Mouse (Mus musculus) megakaryocyte-erythroid progenitor cell, adult 5-6 weeks (primary cell): Measurements from ENCODE around the gene Sox18. TPM values are rescaled to one million over a fixed set of nuclear protein-coding genes. Genes with fewer than 3 reads are reported as not detected.

Experiments
- ATAC-seq: replicated peaks from 2 replicates; pipeline ENCODE4 v1.8.0; 2016; ENCODE audit warnings: mild to moderate bottlenecking, inconsistent platforms; ENCODE audit not compliant: severe bottlenecking, poor library complexity, low FRiP score, low TSS enrichment
- total RNA-seq, 2 experiments: library from RNA; stranded (forward) in 1 of 2; stranded (reverse) in 1 of 2; fragments of 200-1000, 215-1000 nt in 1 of 2; fragments of >200 nt in 1 of 2; fragmentation: Nextera tagmentation in 1 of 2; gene quantifications; 2 replicates each; pipeline ENCODE4 v1.2.3; 2014 to 2017

The Sox18 gene
- total RNA-seq, 2 experiments from 2014 or later = not detected

DNA sequence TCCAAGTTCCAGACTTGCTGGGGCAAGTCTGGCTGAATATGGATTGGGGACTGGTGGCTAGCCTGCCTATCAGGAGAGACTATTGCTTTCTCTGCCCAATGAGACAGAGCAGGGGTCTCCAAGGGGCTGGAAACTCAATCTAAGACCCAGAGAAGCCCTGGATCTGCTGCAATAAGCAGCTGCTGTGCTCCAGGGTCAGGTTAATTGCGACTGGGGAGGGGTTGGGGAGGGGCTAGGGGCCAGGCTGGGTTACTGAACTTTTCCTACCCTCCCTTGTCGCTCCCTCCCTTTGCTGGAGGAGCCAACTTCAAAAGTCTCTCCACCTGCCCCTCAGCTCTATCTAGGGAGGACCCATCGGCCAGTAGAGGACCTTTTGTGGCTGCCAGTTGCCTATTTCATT, 14.7 kb downstream of the Sox18 start, which contains the start of gene Gm29797:
Gene Gm29797, plus strand, starts transcription at position 301 of the 400 bp plus-strand sequence.
- ATAC-seq = no peak

DNA sequence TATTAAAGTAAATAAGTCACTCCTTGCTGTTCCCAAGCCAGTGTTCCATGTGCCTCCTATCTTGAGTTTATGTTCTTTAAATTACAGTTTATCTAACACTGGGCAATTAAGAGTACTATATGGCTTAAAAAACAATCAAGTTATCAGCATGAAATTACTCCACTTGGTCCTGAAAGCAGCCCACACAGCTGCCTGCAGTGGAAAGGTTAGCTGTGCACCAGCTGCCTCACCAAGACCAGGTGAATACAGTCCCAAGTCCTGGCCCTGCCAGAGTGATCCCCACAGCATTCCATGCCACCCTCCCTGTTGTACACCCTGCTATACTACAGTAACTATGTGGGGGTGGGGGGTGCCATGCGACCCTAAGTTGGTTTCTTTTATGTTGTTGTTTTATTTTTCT, 17.9 kb downstream of the Sox18 start:
- ATAC-seq = no peak

GRCm38 (mm10) chr2:181653065-181653464, 18.4 kb downstream of the Sox18 start:
- ATAC-seq = no peak

DNA sequence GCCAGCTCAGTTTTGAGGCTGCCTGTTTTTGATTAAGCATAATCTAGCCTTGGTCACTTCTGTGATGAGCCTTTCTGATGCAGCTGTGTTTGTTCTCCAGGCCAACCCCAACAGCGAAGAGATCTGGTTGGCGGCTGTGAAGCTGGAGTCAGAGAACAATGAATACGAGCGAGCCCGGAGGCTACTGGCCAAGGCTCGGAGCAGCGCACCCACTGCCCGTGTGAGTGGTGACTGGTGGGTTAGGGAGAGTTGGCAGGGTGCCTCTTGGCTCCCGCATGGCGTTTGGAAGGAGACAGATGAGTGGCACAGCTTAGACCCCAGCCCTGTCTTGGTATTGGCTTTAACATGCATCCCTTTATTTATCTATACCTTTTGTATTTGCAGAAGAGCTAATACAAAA, 22.5 kb downstream of the Sox18 start:
- no peak for ATAC-seq

GRCm38 (mm10) chr2:181646626-181647472, 24.6 kb downstream of the Sox18 start:
- ATAC-seq = no peak

DNA sequence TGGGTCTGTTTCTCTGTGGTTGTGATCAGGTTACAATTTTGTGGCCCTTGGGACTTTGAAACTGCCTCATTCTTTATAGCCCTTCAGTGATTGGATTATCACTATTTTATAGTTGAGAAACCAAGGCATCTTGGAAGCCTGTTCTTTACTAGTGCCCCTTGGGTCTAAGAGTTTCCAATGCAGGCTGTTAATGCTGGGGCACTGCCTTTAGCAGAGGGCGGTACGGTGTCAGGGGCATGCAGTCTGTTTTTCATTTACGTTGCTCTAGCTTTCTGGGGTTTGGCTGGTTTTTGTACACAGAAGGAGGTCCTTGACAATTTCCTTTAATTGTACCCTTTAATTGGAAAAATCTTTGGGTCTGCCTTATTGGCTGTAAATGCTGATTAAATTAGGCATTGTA, 25.8 kb downstream of the Sox18 start:
- ATAC-seq = no peak

DNA sequence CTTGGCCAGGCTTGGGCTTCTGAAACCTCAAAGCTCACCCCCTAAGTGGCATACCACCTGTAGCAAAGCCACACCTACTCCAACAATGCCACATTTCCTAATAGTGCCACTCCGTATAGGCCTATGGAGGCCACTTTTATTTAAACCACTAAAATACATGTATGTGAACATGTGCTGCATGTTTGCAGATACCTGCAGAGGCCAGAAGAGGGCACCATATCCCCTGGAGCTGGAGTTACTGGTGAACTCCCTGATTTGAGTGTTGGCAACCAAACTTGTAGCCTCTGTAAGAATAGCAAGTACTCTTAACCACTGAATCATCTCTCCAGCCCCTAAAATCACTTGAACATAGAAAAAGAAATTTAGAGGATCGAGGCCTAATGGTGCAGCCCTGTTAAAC, 27.1 kb downstream of the Sox18 start:
- peak; percentile 73 for ATAC-seq

GRCm38 (mm10) chr2:181635865-181636264, 35.6 kb downstream of the Sox18 start:
- no peak for ATAC-seq

- ATAC-seq = no peak
Observed at GRCm38 (mm10) chr2:181632624-181633023, 38.8 kb downstream of the Sox18 start.

DNA sequence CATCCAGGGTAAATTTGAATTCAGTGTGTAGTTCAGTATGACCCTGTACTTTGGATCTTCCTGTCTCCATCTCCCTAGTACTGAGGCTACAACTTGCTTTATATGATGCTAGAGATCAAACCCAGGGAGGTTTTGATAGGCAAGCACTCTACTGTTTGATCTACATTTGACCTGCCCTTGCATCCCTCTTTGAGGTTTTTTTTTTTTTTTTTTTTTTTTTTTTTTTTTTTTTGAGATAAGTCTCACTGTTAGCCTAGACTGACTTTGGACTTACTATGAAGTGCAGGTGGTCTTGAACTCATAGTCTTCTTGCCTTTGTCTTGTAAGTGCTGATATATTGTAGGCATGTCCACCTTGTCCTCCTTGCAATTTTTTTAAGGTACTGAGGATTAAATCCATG, 43.0 kb downstream of the Sox18 start:
- ATAC-seq = no peak

GRCm38 (mm10) chr2:181623401-181623800, 48.0 kb downstream of the Sox18 start:
- 0 out of 2 replicates have a peak, but pooled peaks have one; percentile 50 for ATAC-seq

Other genes starting within 250 kb of the Sox18 start
- gene Zbtb46, start 212.2 kb downstream of the Sox18 start, total RNA-seq (2014; fragmentation: Nextera tagmentation) = 22.8 and 38.7 TPM in 2 replicates
- 22.3 and 33.5 TPM in 2 replicates for gene Zbtb46, start 212.2 kb downstream of the Sox18 start, total RNA-seq (2017)
- gene Abhd16b, start 178.4 kb downstream of the Sox18 start, total RNA-seq (2014; fragmentation: Nextera tagmentation) = not detected in 2 replicates
- not detected in 2 replicates for gene Abhd16b, start 178.4 kb downstream of the Sox18 start, total RNA-seq (2017)
- 65.2 and 70.9 TPM in 2 replicates for gene Tpd52l2, start 174.5 kb downstream of the Sox18 start, total RNA-seq (2014; fragmentation: Nextera tagmentation)
- 106 and 151 TPM in 2 replicates for gene Tpd52l2, start 174.5 kb downstream of the Sox18 start, total RNA-seq (2017)
- 38.6 and 48.6 TPM in 2 replicates for gene Dnajc5, start 151.2 kb downstream of the Sox18 start, total RNA-seq (2014; fragmentation: Nextera tagmentation)
- gene Dnajc5, start 151.2 kb downstream of the Sox18 start, total RNA-seq (2017) = 34.9 and 38.1 TPM in 2 replicates
- 102 and 114 TPM in 2 replicates for gene Uckl1, start 86.7 kb downstream of the Sox18 start, total RNA-seq (2014; fragmentation: Nextera tagmentation)
- gene Uckl1, start 86.7 kb downstream of the Sox18 start, total RNA-seq (2017) = 42.3 and 65.4 TPM in 2 replicates
- gene Prpf6, start 79.8 kb downstream of the Sox18 start, total RNA-seq (2014; fragmentation: Nextera tagmentation) = 31.2 and 40.7 TPM in 2 replicates
- 95.2 and 125 TPM in 2 replicates for gene Prpf6, start 79.8 kb downstream of the Sox18 start, total RNA-seq (2017)
- 43.1 and 46.6 TPM in 2 replicates for gene Zfp512b, start 78.8 kb downstream of the Sox18 start, total RNA-seq (2014; fragmentation: Nextera tagmentation)
- gene Zfp512b, start 78.8 kb downstream of the Sox18 start, total RNA-seq (2017) = 7.1 and 21.9 TPM in 2 replicates
- 1.6 and 3.5 TPM in 2 replicates for gene Samd10, start 72.4 kb downstream of the Sox18 start, total RNA-seq (2014; fragmentation: Nextera tagmentation)
- gene Samd10, start 72.4 kb downstream of the Sox18 start, total RNA-seq (2017) = 0.80 and 2.5 TPM in 2 replicates
- gene Gm29797, start 14.6 kb downstream of the Sox18 start, total RNA-seq (2014; fragmentation: Nextera tagmentation) = not detected in 2 replicates
- gene Gm29797, start 14.6 kb downstream of the Sox18 start, total RNA-seq (2017) = not detected in 2 replicates
- gene Tcea2, start 8.7 kb upstream of the Sox18 start, total RNA-seq (2014; fragmentation: Nextera tagmentation) = 8.2 and 9.0 TPM in 2 replicates
- 3.4 and 4.5 TPM in 2 replicates for gene Tcea2, start 8.7 kb upstream of the Sox18 start, total RNA-seq (2017)
- 55.6 and 78.0 TPM in 2 replicates for gene Rgs19, start 22.3 kb upstream of the Sox18 start, total RNA-seq (2014; fragmentation: Nextera tagmentation)
- gene Rgs19, start 22.3 kb upstream of the Sox18 start, total RNA-seq (2017) = 20.5 and 23.7 TPM in 2 replicates
- gene Lkaaear1, start 26.8 kb upstream of the Sox18 start, total RNA-seq (2014; fragmentation: Nextera tagmentation) = not detected in 2 replicates
- not detected in 2 replicates for gene Lkaaear1, start 26.8 kb upstream of the Sox18 start, total RNA-seq (2017)
- 0.90 TPM in 1 of 2 replicates, not detected in the other for gene Oprl1, start 43.4 kb upstream of the Sox18 start, total RNA-seq (2014; fragmentation: Nextera tagmentation)
- not detected in 2 replicates for gene Oprl1, start 43.4 kb upstream of the Sox18 start, total RNA-seq (2017)
- not detected in 2 replicates for gene Myt1, start 91.7 kb upstream of the Sox18 start, total RNA-seq (2014; fragmentation: Nextera tagmentation)
- gene Myt1, start 91.7 kb upstream of the Sox18 start, total RNA-seq (2017) = not detected in 2 replicates
- 19.3 and 40.0 TPM in 2 replicates for gene Pcmtd2, start 166.2 kb upstream of the Sox18 start, total RNA-seq (2014; fragmentation: Nextera tagmentation)
- 29.8 and 33.1 TPM in 2 replicates for gene Pcmtd2, start 166.2 kb upstream of the Sox18 start, total RNA-seq (2017)
- 31.7 TPM in 2 replicates for gene Polr3k, start 192.7 kb upstream of the Sox18 start, total RNA-seq (2014; fragmentation: Nextera tagmentation)
- gene Polr3k, start 192.7 kb upstream of the Sox18 start, total RNA-seq (2017) = 37.6 and 39.4 TPM in 2 replicates